17 mouse cellular contexts compared by ENCODE assay signal in the genomic region with DNA sequence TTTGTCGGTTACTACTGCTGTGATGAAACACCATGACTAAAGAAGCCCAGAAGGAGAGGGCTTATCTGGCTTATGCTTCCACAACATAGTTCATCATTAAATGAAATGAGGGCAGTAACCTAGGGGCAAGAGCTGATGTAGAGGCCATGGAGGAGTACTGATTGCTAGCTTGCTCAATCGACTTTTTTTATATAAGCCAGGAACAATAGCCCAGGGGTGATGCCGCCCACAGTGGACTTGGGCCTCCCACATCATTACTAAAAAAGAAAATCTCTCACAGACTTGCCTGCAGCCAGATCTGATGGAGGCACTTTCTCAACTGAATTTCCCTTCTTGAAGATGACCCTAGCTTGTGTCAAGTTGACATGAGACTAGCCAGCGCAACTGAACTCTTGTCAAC. TPM values are rescaled to one million over a fixed set of nuclear protein-coding genes. Genes with fewer than 3 reads are reported as not detected.
A peak's percentile ranks its signal among the peaks of the same experiment; 100 is the strongest.
DNase-seq lines count a peak whose midpoint lies in the region; ATAC-seq lines count a peak whose summit lies in the region.
"Had no signal": no experiment of that assay in that cellular context is flagged by ENCODE, and none has a peak within 500 bp of the region (broad histone marks: within the 10 kb centered on the region; RNA-seq: fewer than 3 reads in every experiment).

No protein-coding gene starts in this region.

- WGBS in forebrain, embryonic 10.5 days: 88% methylated on average over 4 of the region's 4 CpGs
- WGBS in forebrain, embryonic 13.5 days: 86% methylated on average over 4 of the region's 4 CpGs
- 84% methylated on average over 4 of the region's 4 CpGs for WGBS in heart, embryonic 12.5 days

- no peak overlapping the region for H3K4me3 ChIP-seq in forebrain, embryonic 10.5 days
- H3K4me3 ChIP-seq in forebrain, embryonic 13.5 days: no peak overlapping the region
- no peak overlapping the region for H3K4me3 ChIP-seq in heart, embryonic 12.5 days

- H3K36me3 ChIP-seq in forebrain, embryonic 10.5 days (replicated peaks): no peaks in the 10 kb centered on the region
- no peaks in the 10 kb centered on the region for H3K36me3 ChIP-seq in forebrain, embryonic 13.5 days (ENCODE audit: poor library complexity, severe bottlenecking)
- no peaks in the 10 kb centered on the region for H3K36me3 ChIP-seq in heart, embryonic 12.5 days
- H3K36me3 ChIP-seq: G1E had no signal

- H3K27ac ChIP-seq in forebrain, embryonic 10.5 days: no peak overlapping the region
- no peak overlapping the region for H3K27ac ChIP-seq in forebrain, embryonic 13.5 days
- no peak overlapping the region for H3K27ac ChIP-seq in heart, embryonic 12.5 days (ENCODE audit: poor library complexity, severe bottlenecking)

- no peak overlapping the region for H3K9ac ChIP-seq in forebrain, embryonic 13.5 days
- no peak overlapping the region for H3K9ac ChIP-seq in heart, embryonic 12.5 days

- no peaks in the 10 kb centered on the region for H3K9me3 ChIP-seq in forebrain, embryonic 10.5 days
- H3K9me3 ChIP-seq in forebrain, embryonic 13.5 days (replicated peaks): no peaks in the 10 kb centered on the region
- no peaks in the 10 kb centered on the region for H3K9me3 ChIP-seq in heart, embryonic 12.5 days (replicated peaks)
- H3K9me3 ChIP-seq: G1E had no signal

- no peaks in the 10 kb centered on the region for H3K4me1 ChIP-seq in forebrain, embryonic 10.5 days
- no peaks in the 10 kb centered on the region for H3K4me1 ChIP-seq in forebrain, embryonic 13.5 days
- no peaks in the 10 kb centered on the region for H3K4me1 ChIP-seq in heart, embryonic 12.5 days (replicated peaks)

- peak; percentile 4 for DNase-seq in forebrain, embryonic 10.5 days (ENCODE audit: extremely low spot score, low spot score)
- DNase-seq in heart, adult 11 months: peak; percentile 61
- DNase-seq in fat pad, adult 2 months (ENCODE audit: extremely low read depth, low read depth, low spot score): peak; percentile 91
- DNase-seq in gonadal fat pad, adult 2 months (ENCODE audit: low read depth): peak; percentile 91
- DNase-seq in thymus, postnatal 36 days: no peak
- DNase-seq in cerebellum, adult 11 months: no peak
- DNase-seq: adrenal gland, adult 2 months; adrenal gland, adult 8-10 months; B cell, adult 2 months; cerebellum, adult 11-12 months had no signal

- H3K27me3 ChIP-seq in forebrain, embryonic 10.5 days (ENCODE audit: poor library complexity, severe bottlenecking): no peaks in the 10 kb centered on the region; the same call in 1 of the 2 replicates
- no peaks in the 10 kb centered on the region for H3K27me3 ChIP-seq in forebrain, embryonic 13.5 days
- peaks cover 11% of the 10 kb centered on the region; the same call in 1 of the 2 replicates for H3K27me3 ChIP-seq in heart, embryonic 12.5 days (replicated peaks)

- no peak overlapping the region for H3K4me2 ChIP-seq in forebrain, embryonic 13.5 days
- H3K4me2 ChIP-seq in heart, embryonic 12.5 days: no peak overlapping the region

- ATAC-seq in forebrain, embryonic 13.5 days: no peak
- ATAC-seq in heart, embryonic 12.5 days (ENCODE audit: insufficient number of reproducible peaks, low FRiP score): no peak
- ATAC-seq: activated CD4-positive, CD25-positive, alpha-beta regulatory T cell, adult 4 months; Patski had no signal

RNA-seq across cellular contexts. Expression of a gene that starts 14.6 kb away (rescaled TPM):
- not detected in 2 replicates for polyA plus RNA-seq in forebrain, embryonic 10.5 days (2016; fragmentation: Nextera tagmentation; extraction: Ambion mirVana)
- 0.10 TPM in 1 of 2 replicates, not detected in the other for polyA plus RNA-seq in forebrain, embryonic 13.5 days (2015; fragmentation: Nextera tagmentation; extraction: Ambion mirVana)
- polyA plus RNA-seq in heart, embryonic 12.5 days (2016; fragmentation: Nextera tagmentation; extraction: Ambion mirVana): not detected in 2 replicates
- polyA plus RNA-seq in gonadal fat pad, adult 2 months (2012; rRNA removed): not detected in 2 replicates
- polyA plus RNA-seq: activated CD4-positive, CD25-positive, alpha-beta regulatory T cell, adult 4 months; adrenal gland, adult 2 months; C2C12; CD4-positive, CD25-positive, alpha-beta regulatory T cell, adult 4 months; G1E; Patski had no signal

RNA-seq across cellular contexts. Expression of a gene that starts 18.8 kb away (rescaled TPM):
- 5.7 and 5.8 TPM in 2 replicates for polyA plus RNA-seq in forebrain, embryonic 10.5 days (2016; fragmentation: Nextera tagmentation; extraction: Ambion mirVana)
- polyA plus RNA-seq in forebrain, embryonic 13.5 days (2015; fragmentation: Nextera tagmentation; extraction: Ambion mirVana): 13.3 and 16.9 TPM in 2 replicates
- polyA plus RNA-seq in heart, embryonic 12.5 days (2016; fragmentation: Nextera tagmentation; extraction: Ambion mirVana): 2.0 and 2.2 TPM in 2 replicates
- polyA plus RNA-seq in gonadal fat pad, adult 2 months (2012; rRNA removed): 0.09 and 0.19 TPM in 2 replicates
- polyA plus RNA-seq: activated CD4-positive, CD25-positive, alpha-beta regulatory T cell, adult 4 months; CD4-positive, CD25-positive, alpha-beta regulatory T cell, adult 4 months; G1E had no signal

RNA-seq across cellular contexts. Expression of a gene that starts 50.6 kb away (rescaled TPM):
- 0.90 and 1.1 TPM in 2 replicates for polyA plus RNA-seq in forebrain, embryonic 10.5 days (2016; fragmentation: Nextera tagmentation; extraction: Ambion mirVana)
- polyA plus RNA-seq in forebrain, embryonic 13.5 days (2015; fragmentation: Nextera tagmentation; extraction: Ambion mirVana): 4.7 and 4.9 TPM in 2 replicates
- 0.22 and 0.38 TPM in 2 replicates for polyA plus RNA-seq in heart, embryonic 12.5 days (2016; fragmentation: Nextera tagmentation; extraction: Ambion mirVana)
- 1.3 and 2.3 TPM in 2 replicates for polyA plus RNA-seq in gonadal fat pad, adult 2 months (2012; rRNA removed)
- polyA plus RNA-seq: C2C12; CD4-positive, CD25-positive, alpha-beta regulatory T cell, adult 4 months; G1E had no signal

Comparison
In these comparisons a context has a peak if more than half of its experiments do, and no peak if none do; other contexts are left out.
1. DNase-seq: peak in forebrain, embryonic 10.5 days (single experiment), heart, adult 11 months (single experiment), fat pad, adult 2 months (single experiment) and gonadal fat pad, adult 2 months (single experiment); none in thymus, postnatal 36 days (0 of 2) and cerebellum, adult 11 months (single experiment).